Mouse (Mus musculus) olfactory bulb, adult 2 months (tissue): ENCODE measurements around the gene Sumo3.

Source experiments
- CTCF ChIP-seq: fragments of 200-500 bp; IDR thresholded peaks from 2 replicates; pipeline ENCODE4 v1.5.1; 2012; ENCODE audit warnings: low read depth, mild to moderate bottlenecking, low read length, moderate library complexity; ENCODE audit not compliant: insufficient read depth
- POLR2A ChIP-seq: fragments of 200-500 bp; IDR thresholded peaks from 2 replicates; pipeline ENCODE4 v1.6.1; 2012; ENCODE audit warnings: mild to moderate bottlenecking, low read depth, low read length, moderate library complexity; ENCODE audit not compliant: insufficient read depth

- no peak for TF ChIP-seq POLR2A
- TF ChIP-seq CTCF: no peak
Observed at GRCm38 (mm10) chr10:77616166-77616565, 10.3 kb downstream of the Sumo3 start.
